Mouse (Mus musculus) frontal cortex, adult (tissue): ENCODE results near the gene Cdc42ep1.
"Not testable (repeated sequence)": the region's sequence is repeated elsewhere in the genome, so short reads cannot be mapped to it uniquely, and the experiment has no call there.

ENCODE experiments used
- ATAC-seq: cut with Nextera tagmentation; 2 replicates; pipeline ENCODE4 v1.9.2; 2017; ENCODE audit warnings: mild to moderate bottlenecking, moderate library complexity, mixed read lengths; ENCODE audit not compliant: low TSS enrichment

Cdc42ep1 gene

DNA sequence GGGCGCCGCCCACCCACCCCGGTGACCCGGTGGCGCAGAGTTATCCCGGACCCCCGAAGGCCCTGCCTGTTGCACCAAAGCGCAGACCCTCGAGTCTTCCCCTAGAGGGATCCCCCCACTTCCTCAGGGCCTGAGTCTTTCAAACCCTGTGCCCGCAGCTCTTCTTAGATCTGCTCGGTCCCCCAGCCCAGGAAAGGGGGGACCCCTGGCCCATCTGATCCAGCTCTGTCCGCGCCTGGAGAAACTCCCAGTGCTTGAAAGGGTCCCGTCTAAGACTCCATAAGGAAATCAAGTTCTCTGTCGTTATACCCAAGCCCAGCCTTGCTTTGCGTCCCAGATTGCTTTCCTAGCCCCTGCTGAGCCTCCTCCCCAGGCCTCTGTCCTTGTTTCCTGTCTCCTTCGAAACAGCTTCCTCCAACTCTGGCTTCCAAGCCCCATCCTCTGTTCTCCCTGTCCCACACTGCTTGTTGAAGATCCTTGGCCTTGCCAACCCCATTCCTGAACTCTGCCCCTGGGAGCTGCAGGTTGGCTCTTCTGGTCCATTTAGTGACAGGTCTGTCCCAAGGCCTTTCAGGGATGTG, 35.5 kb downstream of the Cdc42ep1 start:
- ATAC-seq = no peak

DNA sequence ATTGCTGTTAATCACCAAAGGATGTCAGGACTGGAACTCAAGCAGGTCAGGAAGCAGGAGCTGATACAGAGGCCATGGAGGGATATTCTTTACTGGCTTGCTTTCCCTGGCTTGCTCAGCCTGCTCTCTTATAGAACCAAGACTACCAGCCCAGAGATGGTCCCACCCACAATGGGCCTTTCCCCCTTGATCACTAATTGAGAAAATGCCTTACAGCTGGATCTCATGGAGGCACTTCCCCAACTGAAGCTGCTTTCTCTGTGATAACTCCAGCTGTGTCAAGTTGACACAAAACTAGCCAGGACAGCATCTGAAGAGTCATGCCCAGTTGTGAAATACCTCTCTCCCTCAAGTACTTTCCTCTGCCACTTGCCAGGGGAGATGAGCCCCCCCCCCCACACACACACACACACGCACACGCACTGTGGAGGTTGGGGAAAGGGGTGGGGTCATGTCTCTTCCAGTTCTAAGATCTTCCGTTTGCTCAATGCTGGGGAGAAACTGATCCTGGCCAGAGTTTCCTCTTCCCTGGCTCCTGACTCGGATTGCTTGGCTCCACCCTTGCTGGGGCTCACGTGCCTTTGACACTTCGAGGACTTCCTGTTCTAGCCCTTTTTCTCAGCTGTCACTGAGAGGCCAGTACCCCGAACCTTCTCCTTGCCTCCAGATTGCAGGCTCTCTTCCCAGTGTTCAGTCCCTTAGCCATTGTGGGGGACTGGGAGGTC, 36.5 kb downstream of the Cdc42ep1 start:
- not testable (repeated sequence) for ATAC-seq

GRCm38 (mm10) chr15:78880432-78880831, 38.0 kb downstream of the Cdc42ep1 start:
- ATAC-seq = no peak

GRCm38 (mm10) chr15:78881828-78882227, 39.4 kb downstream of the Cdc42ep1 start:
- ATAC-seq = no peak

- ATAC-seq = no peak
Measured at GRCm38 (mm10) chr15:78889401-78889853, 47.0 kb downstream of the Cdc42ep1 start.

GRCm38 (mm10) chr15:78892440-78892839, 50.0 kb downstream of the Cdc42ep1 start:
- ATAC-seq = no peak

- ATAC-seq = no peak
Measured at GRCm38 (mm10) chr15:78894726-78895125, 52.3 kb downstream of the Cdc42ep1 start.

DNA sequence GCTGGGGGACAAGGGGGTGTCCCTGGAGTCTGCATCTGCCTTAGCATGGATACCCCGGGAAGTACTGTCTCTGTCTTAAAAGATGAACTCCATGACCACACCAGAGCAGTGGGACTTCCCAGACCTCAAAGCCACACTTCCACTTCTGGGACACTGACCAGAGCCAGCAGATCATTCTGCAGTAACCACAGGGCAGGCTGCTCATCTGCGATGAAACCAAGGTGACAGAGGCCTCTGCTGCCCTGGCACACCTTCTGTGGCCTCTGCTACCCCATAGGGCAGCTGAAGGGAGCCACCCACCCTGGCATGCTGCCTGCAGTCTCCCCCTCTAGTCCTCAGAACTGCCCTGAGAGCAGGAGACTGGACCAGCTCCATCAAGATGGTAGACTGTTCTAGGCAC, 53.3 kb downstream of the Cdc42ep1 start:
- no peak for ATAC-seq

DNA sequence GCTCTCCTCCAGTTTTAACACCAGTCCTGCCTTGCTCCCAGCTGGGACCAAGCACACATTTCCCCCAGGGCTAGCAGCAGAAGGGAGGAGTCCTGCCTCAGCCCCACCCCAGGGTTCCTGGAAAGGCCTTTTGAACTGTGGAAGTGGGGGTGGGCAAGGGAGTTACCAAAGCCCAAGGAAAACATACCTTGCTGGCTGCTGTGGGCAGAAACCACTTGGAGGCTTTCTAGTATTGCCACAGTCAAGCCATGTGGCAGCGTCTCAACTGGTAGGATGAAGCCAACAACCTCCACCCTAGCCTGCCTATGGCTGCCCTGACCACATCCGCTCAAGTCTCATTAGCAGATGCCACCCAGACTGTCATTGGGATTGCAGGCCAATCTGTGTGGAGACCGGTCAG, 53.7 kb downstream of the Cdc42ep1 start:
- no peak for ATAC-seq

GRCm38 (mm10) chr15:78897488-78897887, 55.1 kb downstream of the Cdc42ep1 start:
- ATAC-seq = no peak

- no peak for ATAC-seq
Measured at GRCm38 (mm10) chr15:78898507-78899001, 56.1 kb downstream of the Cdc42ep1 start.

DNA sequence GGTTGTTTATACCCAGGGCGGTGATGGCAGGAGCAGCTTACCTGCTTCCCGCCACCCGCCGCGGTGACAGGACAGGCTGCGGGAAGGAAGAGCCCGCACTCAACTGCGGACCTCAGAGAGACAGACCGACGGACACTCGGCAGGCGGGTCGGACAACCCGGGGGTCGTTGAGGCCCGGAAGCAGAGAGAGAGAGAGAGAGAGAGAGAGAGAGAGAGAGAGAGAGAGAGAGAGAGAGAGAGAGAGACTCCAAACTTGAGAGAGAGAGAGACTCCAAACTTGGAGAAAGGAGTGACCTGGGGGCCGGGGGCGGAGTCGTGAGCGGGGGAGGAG, 57.0 kb downstream of the Cdc42ep1 start, which contains the start of gene Gm49510:
Gene Gm49510 (plus strand): TSS at position 259 of the 331 bp plus-strand sequence.
- ATAC-seq = no peak

DNA sequence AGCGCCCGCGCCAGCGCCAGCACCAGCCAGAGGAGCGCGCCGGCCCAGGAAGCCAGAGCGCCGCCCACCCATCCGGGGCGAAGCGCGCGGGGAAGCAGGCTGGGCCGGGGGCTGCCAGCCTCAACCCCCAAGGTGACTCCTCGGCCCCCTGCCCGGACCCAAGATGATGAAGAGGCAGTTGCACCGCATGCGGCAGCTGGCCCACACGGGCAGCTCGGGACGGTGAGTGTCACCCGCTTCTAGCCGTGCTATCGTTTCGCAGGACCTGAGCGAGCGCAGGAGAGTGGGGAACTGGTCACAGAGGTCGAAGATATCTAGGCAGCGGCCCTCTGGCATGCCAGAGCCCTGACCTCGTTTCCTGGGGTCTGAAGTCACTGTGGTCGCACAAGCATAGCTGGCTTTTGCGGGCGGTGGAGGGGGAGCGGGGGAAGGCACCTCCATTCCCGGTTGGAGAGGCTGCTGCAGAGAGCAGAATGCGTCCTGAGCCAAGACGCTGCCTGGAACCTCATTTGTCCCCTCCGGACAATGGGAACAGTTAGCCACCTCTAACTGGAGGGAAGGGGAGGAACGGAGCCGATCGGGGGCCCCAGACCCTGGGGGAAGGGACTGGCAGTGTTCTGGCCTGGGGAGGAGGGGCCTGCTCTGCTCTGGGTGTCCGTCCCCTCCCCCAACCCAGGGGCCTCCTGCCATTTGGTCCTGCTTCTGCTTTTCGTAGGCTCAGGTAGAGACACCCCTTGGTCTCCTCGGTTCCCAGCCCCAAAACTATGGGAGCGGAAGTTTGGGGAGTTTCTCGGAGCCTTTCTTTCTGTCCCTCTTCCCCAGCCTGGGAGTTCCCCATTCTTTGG, 57.5 kb downstream of the Cdc42ep1 start, which contains the start of gene Sh3bp1:
Gene Sh3bp1 (plus strand): TSS at position 29 of the 845 bp plus-strand sequence.
- peak; percentile 38; the same call in 1 of the 2 replicates for ATAC-seq
